Mouse (Mus musculus): Measurements from ENCODE around the gene Cdk14.

Gene Cdk14

GRCm38 (mm10) chr5:5313195-5313760 is 106.8 kb downstream of the Cdk14 start:
- DNase-seq: no peak

DNA sequence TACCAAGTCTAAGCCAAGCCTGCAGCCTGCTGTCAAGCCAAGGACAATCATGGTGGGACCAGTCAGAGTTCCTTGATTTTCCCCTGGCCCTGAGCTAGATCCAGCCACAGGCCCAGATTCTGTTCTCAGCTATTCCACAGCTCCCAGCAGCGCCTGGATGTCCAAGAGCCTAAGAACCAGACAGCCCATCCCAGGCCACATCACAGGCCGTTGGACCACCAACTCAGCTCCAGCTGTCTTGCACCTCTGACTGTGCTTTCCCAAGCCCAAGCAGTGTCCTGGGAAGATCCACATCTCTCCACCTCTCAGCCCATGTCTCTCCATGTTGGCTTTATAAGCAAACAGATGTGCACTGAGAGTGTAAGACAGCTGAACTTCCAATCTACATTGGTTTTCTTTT is 114.8 kb downstream of the Cdk14 start:
- DNase-seq: no peak

DNA sequence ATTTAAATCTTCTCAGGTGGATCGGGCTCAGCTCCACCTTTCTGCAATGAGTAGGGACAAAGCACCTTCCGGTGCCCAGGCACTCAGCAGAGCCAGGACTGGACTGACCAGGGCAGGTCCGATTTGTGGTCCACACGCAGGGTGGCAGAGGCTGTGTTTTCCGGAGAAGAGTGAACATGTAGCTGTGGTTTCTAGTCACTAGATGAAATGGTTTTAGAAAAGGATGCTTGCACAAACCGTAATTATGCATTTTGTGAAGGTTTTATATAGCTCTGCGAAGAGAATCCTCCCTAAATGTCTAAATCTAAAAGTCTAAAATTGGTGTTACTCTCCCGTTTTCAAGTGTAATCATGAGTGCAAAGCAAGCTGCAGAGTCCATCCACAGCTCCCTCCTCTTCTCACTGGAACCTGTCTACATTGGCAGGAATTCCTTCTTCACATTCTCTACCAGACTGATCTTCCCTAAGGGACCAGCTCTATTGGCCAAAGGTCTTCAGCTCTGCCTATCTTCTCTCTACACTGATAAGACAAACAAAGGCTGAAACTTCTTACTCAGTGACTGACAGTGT is 116.9 kb downstream of the Cdk14 start:
- no peak for DNase-seq

DNA sequence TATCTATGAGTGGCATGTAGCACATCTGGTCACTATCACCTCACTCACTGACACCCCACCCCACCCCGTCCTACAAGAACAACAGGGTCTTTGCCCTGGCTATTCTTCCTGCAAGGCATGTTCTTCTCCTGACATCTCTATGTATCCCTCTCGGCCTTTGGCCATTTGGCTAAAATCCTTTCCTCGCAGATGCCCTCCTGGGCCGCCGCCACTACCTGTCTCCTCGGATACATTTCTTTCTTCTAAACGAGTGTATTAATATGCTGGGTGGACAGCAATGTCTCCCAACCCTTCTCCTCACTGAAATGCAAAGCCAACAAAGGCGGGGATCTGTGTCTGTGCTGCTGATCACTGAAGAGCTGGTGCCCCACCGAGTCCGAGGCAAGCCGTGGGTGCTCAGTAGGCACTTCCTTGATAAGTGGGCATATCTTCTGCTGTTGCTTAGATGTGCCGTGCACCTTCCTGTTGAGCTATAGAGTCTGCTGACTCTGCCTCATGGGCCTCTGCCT is 118.5 kb downstream of the Cdk14 start:
- DNase-seq: no peak

DNA sequence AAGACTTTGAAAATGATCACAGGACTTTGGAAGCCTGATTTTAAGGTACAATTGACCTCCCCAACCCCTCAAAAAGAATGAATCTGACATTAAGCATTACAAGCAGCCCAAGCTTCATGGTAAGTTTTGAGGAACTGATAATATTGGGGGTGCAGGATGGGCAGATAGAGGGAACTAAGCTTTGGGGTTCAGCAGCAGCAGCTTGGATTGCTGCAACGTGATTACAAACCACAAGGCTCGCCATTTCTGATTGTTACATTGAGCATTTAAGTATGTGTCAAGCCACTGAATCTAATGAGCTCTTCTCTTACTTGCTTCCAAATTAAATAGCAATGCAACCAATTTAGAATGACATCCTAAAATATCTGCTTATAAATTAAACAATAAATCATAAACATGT is 119.1 kb downstream of the Cdk14 start:
- no peak for DNase-seq

DNA sequence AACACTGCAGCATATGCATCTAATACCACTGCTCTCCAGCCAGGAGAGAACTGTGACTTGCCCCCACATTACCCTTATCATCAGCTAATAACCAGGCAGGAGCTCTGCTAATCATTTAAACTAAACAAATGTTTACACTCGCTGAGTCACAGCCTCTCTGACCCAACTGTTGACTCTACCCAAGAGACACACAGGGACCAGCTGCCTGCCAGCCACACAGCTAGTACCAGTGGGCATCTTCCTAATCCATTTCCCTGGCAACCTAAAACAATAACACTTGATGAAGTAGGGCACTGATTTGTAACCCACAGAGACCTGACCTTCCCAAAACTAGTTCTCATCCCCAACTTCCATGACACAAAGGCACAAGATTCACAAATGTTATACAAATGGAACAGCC is 119.8 kb downstream of the Cdk14 start:
- no peak for DNase-seq

- DNase-seq: no peak
Observed at GRCm38 (mm10) chr5:5297222-5297621, 122.9 kb downstream of the Cdk14 start.

DNA sequence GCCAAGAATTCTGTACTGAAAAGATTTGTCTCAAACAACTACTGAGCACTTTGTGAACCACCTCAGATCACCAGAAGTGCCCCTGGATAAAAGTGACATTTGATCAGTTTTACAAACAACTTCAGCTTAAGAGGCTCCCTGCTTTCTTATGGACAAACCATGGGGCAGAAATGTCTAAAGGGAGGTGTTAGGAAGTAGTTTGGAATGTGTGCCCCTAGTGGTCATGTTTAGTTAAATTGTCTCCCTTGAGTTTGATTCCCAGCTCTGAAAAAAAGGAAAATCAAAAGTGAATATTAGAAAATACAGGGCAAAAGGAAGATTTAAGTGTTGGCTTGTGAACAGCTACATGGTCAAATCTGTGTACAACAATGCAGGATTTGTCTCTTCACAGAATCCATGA is 123.3 kb downstream of the Cdk14 start:
- DNase-seq: no peak

GRCm38 (mm10) chr5:5292830-5293542 is 127.1 kb downstream of the Cdk14 start:
- DNase-seq: no peak

DNA sequence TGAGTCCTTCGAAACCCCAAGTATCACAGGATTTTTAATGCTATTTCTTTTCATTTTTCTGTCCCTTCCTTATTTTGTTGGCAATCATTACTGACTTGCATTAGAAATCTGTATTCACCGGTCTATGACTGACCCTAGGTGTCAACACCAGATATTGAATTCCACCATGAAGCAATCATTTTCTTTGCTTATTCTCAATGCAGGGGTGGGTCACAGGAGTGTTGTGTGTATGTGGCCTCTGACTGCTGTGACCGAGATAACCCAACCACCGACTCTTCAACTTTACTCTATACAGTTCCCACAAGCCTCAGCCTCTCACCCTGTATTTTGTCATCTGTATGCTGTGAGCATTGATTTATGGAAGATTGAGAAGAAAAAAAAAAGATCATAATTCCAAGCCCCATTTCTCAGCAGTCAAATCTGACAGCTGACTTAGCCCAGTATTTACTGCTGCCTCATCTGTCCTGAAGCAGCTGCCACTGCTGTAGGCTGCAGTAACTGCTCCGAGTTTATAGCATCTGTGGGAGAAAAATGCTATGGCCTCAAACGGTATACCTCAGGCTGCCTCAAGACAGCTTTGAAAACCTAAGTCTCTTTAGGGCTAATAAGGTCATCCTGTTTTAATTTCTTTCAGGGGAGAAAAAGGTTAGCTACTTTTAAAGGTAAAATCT is 128.7 kb downstream of the Cdk14 start:
- DNase-seq: no peak

DNA sequence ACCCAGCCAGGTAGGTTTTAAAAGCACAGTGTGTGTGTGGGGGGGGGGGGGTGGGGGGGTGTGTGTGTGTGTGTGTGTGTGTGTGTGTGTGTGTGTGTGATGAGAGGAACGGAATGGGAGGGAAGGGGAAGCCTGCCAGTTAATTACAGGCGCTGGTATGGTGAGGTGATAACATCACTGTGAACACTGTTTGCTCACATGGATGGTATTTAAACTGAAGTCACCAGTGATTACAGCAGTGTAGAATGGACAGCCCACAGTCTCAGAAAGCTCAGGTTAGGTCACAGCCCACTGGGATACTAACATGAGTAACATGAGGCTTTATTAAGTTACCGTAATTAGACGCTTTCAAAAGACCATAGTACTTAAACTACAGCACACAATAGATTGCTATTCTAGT is 129.4 kb downstream of the Cdk14 start:
- no peak for DNase-seq

- DNase-seq: no peak
Observed at GRCm38 (mm10) chr5:5285876-5286275, 134.2 kb downstream of the Cdk14 start.

DNA sequence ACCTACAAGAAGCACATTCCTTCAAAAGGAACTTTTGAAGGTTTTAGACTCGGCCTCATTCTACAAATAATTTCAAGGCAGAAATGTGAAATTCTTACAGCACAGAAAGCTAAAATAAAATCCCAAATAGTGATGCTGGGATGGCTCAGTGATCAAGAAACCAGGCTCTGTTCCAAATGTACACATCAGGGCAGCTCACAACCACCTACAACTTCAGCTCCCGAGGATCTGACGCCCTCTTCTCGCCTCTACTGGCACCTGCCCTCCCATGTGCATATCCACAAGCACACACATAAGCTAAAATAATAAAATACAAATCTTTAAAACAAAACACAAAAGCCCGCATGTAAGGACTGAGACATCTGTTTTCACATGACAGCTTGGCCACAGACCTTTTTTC is 135.6 kb downstream of the Cdk14 start:
- no peak for DNase-seq

DNA sequence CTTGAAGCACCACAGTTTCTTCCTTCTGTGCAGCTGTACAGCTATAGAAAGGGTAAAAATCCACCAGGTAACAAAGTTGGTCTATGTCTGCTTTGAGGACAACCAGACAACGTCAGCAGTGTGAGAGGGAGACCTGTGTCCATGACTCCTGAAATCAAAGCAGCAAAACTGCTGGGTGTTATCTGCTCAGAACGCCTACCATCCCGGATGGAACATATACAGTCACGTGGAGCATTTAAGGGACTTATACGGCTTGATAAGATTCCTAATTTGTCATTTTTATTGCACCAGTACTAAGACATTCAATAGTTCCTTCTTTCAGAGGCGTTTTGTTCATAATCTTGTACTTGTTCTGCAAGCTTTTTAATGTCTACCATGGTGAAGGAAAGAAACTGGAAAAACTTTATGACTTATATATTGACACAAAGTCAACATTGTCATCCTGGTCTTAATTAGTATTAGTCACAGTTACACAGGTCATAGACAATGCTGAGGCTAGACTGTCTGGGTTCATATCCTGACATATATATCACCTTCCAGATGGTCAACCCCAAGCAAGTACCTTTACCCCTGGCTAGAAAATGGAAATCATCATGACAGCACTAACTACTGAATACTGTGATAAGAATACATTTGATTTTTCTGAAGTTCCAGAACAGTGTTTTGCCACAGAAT is 136.2 kb downstream of the Cdk14 start:
- DNase-seq: no peak

DNA sequence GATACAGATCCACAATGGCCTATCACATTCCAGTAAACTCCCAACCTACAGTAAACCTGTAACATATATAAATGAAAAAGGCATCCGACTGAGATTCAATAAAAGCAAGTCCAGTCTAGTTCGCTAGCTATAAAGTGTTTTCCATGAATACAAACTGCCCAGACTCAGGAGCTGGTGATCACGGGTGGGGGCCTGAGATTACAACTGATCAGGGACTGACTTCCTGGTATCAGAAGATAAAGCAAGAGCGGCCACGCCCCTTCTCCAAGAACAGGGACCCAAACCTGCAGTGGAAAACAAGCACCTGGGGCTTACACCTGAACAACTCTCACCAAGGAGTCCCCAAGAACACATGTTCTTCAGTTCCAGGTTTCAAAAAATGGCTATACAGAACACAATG is 137.7 kb downstream of the Cdk14 start:
- no peak for DNase-seq

- DNase-seq: no peak
Observed at GRCm38 (mm10) chr5:5275321-5275720, 144.8 kb downstream of the Cdk14 start.

GRCm38 (mm10) chr5:5274318-5274717 is 145.8 kb downstream of the Cdk14 start:
- no peak for DNase-seq

GRCm38 (mm10) chr5:5266787-5267126 is 153.4 kb downstream of the Cdk14 start:
- no peak for DNase-seq

- DNase-seq: peak; percentile 28
Observed at GRCm38 (mm10) chr5:5265861-5266786, 154.0 kb downstream of the Cdk14 start.

- peak; percentile 14 for DNase-seq
Observed at GRCm38 (mm10) chr5:5265401-5265841, 154.7 kb downstream of the Cdk14 start.

DNA sequence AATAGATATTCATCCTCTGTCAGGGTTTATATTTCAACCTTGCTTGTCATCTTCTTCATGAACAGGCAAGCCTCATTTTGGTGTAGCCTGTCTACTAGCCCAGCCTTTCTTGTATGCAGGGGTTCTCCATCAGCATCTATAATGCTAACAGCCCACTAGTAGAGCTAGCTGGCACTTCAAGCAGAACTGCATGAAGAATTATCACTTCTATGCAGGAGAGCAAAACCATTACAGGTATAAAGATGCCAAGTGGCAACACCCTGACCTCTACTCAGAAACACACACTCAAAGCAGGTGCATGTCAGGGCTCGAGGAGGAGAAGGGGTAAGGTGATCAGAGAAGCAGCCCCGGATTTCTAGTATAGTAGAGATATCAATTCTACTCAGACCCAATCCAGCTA is 155.4 kb downstream of the Cdk14 start:
- no peak for DNase-seq

- no peak for DNase-seq
Observed at GRCm38 (mm10) chr5:5261725-5262296, 158.3 kb downstream of the Cdk14 start.
